ENCODE assay signal across 1 mouse cellular context in the genomic region with DNA sequence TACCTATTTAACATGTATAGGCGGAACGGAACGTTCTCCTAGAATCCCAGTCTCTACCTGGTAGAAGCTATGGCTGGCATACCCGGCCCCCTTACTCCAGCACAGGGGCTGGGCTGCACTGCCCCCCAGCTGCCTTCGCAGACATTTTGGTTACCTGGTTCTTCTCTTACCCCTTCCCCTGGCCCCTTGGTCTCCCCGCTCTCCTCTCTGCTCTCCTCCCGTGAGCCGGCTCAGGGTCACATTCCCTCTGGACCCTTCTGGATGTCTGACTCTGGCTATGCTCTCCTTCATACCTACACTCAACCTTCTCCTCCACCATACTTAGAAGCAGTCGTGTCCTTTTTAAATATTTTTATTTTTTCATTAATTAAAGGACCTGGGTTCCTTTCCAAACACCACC.
TF ChIP-seq lines count a peak whose summit lies in the region.

No protein-coding gene starts in this region.

TF ChIP-seq in C2C12, 6 proteins besides CTCF, POLR2A, EP300 and RAD21:
- no peak for TF ChIP-seq MYOG (IDR thresholded peaks at IDR 0.05; ENCODE audit: control insufficient read depth, extremely low read depth, insufficient read length)
- TF ChIP-seq MYOD1 (IDR thresholded peaks at IDR 0.05; ENCODE audit: control insufficient read depth, insufficient read length, low read depth): no peak
- no peak for TF ChIP-seq FOSL1 (IDR thresholded peaks at IDR 0.05; ENCODE audit: insufficient read depth, low read length, poor library complexity, severe bottlenecking)
- no peak for TF ChIP-seq USF1 (IDR thresholded peaks at IDR 0.05; ENCODE audit: low read depth)
- no peak for TF ChIP-seq MAX (IDR thresholded peaks at IDR 0.05)
- no peak for TF ChIP-seq CEBPB (IDR thresholded peaks at IDR 0.05; ENCODE audit: low read depth)
